Mouse (Mus musculus): ENCODE data around the gene Bhlhb9. TPM values are rescaled to one million over a fixed set of nuclear protein-coding genes. Genes with fewer than 3 reads are reported as not detected.

Bhlhb9 gene
- total RNA-seq, 1 experiment from 2014 or later: 17.7 TPM

DNA sequence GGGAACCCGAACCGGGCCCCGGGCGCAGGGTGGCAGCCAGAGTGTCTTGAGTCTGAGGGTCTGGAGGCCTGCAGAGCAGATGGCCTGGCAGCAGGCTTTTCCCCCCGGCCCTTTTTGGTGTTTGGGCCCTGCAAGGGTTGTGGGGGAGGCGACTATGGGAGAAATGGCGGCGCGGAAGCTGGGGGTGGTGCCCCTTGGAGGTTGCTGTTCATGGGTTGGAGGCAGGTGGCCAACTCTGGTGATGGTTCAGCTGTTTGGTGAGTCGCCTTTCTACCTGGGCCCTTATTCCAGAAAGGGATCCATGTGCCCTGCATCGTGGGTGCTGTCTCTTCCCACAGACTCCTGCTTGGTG, 88.8 kb downstream of the Bhlhb9 start:
- peak; percentile 56 for DNase-seq

DNA sequence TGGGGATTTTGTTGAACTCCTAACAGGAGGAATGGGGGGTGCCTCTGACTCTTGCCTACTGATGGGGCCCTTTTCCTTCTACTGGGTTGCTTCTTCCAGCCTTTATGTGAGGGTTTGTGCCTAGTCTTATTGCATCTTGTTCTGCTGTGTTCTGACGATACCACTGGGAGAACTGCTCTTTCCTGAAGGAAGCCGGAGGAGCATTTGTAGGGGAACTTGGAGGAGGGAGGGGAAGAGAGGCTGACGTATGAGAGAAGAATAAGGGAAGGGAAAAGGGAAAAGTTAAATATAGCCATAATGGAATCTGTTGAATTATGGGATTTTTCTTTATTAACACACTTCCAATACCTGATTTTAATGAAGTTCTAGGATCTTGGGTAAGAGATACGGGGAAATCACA, 119.2 kb downstream of the Bhlhb9 start:
- no peak for DNase-seq

DNA sequence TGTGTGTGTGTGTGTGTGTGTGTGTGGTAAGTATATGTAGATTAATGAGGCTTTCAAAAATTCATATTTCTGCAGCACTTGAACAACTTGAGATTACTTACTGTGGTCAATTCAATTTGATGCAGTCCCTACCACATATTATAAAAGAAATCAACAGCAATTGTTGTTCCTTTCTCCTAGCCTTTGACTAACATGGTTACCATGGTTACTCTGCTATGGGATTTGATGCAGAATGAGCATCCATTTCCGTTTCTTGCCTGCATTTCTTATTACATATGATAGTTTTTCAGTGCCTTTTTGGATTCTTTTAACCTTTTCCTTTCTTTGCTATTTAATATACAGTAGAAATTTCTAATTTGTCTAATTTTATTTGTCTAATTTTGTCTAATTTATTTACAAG, 119.7 kb downstream of the Bhlhb9 start:
- DNase-seq: no peak

DNA sequence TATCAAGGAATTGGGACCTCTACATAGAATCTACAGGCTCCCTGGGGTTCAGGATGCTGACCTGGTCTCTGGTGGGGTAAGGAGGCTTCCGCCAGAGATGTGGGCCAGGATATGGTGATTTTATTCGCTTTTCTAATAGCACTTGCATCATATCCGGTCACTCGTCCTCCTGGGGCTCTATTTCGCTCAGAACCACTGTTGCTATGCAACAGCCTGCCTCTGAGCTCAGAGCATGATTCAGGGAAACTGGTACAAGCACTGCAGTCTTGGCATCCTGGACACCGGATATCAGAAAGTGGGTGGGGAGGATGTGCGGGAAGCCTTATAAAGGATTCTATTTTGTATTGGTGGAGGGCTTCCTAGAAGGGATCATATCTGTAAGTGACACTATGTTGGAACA, 124.8 kb downstream of the Bhlhb9 start:
- DNase-seq: no peak

DNA sequence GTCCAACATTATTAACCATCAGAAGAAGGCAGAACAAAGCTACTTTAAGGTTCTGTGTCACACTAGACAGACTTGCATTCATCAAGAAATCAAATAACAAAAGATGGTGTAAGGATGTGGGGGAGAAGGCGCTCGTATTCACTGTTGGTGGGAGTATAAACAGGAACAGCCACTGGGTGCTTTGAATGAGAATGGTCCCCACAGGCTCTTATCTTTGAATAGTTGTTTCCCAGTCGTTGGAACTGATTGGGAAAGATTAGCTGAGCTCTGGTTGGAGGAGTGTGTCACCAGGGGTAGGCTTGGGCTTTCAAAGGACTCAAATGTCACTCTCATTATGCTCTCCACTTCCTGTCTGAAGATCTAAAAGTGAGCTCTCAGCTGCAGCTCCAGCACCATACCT, 128.5 kb downstream of the Bhlhb9 start:
- DNase-seq: no peak

DNA sequence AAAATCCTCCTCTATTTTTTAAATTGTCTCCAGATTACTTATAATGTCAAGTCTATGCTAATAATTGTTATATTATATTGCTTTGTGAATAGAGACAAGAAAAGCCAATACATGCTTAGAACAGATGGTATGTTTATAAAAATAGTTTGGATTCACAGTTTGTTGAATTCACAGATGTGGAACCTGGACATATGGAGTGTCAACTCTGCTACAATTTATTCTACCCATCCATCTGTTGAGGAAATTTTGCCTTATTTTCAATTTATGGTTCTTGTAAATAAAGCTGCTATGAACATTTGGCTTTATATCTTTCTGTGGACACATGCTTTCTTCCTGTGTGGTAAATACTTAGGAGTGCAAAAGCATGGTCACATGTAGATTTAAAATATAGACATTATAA, 131.2 kb downstream of the Bhlhb9 start:
- DNase-seq: no peak

DNA sequence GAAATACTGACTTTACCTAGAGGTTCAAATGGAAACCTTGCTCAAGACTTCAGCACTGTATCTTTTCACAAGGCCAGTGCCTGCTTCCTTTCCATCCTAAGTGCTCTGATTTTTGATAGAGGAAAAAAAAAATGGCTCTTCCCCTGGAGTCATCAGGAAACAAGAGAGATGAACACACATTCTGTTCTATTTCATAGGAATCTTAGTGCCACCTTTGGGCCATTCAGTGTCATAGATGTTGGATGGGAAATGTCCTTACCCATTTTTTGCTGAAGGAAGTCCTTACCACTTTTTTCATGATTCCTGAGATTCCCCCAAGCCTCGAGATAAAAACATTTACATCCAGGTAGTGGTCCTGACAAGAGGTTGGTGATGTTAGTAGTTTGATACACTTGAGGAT, 139.1 kb downstream of the Bhlhb9 start:
- no peak for DNase-seq

Small RNA genes within 50 kb of the gene (microRNA-seq; reads per million reads assigned to microRNA genes)
- 0 reads per million in 2 experiments for gene Mir1970

Other genes with a start within 250 kb of the Bhlhb9 start
- gene Nxf7, start 198.8 kb upstream of the Bhlhb9 start, total RNA-seq (2021): not detected in 2 replicates
- not detected in 2 replicates for gene Prame, start 169.9 kb upstream of the Bhlhb9 start, total RNA-seq (2021)
- not detected in 2 replicates for gene Tcp11x2, start 103.8 kb upstream of the Bhlhb9 start, total RNA-seq (2021)
- gene Tmsb15a, start 72.3 kb upstream of the Bhlhb9 start, total RNA-seq (2021): not detected in 2 replicates
- gene Armcx5, start 54.9 kb upstream of the Bhlhb9 start, total RNA-seq (2021): 8.8 and 10.0 TPM in 2 replicates
- gene Gprasp1, start 54.9 kb upstream of the Bhlhb9 start, total RNA-seq (2021): 53.5 and 55.3 TPM in 2 replicates
- 16.5 and 22.1 TPM in 2 replicates for gene Gprasp2, start 41.4 kb downstream of the Bhlhb9 start, total RNA-seq (2021)
- 52.8 and 58.7 TPM in 2 replicates for gene Arxes2, start 196.2 kb downstream of the Bhlhb9 start, total RNA-seq (2021)
- 20.4 and 23.2 TPM in 2 replicates for gene Arxes1, start 235.8 kb downstream of the Bhlhb9 start, total RNA-seq (2021)